Mouse (Mus musculus): ENCODE data around the gene Wrnip1. TPM values are rescaled to one million over a fixed set of nuclear protein-coding genes. Genes with fewer than 3 reads are reported as not detected.
"Not testable (repeated sequence)": the region's sequence is repeated elsewhere in the genome, so short reads cannot be mapped to it uniquely, and the experiment has no call there.

Gene Wrnip1
- polyA plus RNA-seq, 1 experiment from 2014 or later = 19.0 TPM

DNA sequence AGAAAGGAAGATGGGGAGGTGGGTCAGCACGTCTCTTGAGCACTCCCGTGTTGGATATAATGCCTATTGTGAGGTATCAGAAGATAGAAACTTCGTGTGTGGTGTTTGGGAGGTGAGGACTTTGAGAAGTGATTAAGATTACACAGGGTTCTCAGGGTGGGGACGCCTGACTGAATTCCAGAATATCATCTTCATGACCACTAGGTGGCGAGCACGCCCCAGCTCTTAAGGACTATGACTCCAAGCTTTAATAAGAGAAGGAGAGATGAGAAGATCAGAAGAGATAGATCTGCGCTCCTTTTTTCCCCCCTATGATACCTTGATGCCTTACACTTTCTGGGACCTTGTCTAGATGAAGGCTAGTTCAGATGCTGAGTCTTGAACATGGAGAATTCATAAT, 50.1 kb downstream of the Wrnip1 start:
- H3K36me3 ChIP-seq (ENCODE audit: control insufficient read depth, insufficient read depth, low read length) = no peaks in the 10 kb centered on the region
- no peaks in the 10 kb centered on the region for H3K9me3 ChIP-seq (ENCODE audit: control insufficient read depth, low read length)
- no peaks in the 10 kb centered on the region for H3K27me3 ChIP-seq (ENCODE audit: control insufficient read depth, insufficient read depth, low read length)
- H3K27ac ChIP-seq (ENCODE audit: low read depth, low read length) = no peak overlapping the region
- no peak overlapping the region for H3K9ac ChIP-seq (ENCODE audit: low read depth, low read length)
- no peak overlapping the region for H3K4me2 ChIP-seq (replicated peaks; ENCODE audit: low read depth, low read length)
- 10% methylated on average over 7 of the region's 7 CpGs for WGBS
- ATAC-seq (ENCODE audit: low FRiP score, low TSS enrichment) = peak; percentile 78
- no peak overlapping the region for H3K4me3 ChIP-seq (ENCODE audit: low read length)
- H3K4me1 ChIP-seq (ENCODE audit: control insufficient read depth, insufficient read depth, low read length) = peaks cover 7% of the 10 kb centered on the region; the same call in 1 of the 2 replicates

DNA sequence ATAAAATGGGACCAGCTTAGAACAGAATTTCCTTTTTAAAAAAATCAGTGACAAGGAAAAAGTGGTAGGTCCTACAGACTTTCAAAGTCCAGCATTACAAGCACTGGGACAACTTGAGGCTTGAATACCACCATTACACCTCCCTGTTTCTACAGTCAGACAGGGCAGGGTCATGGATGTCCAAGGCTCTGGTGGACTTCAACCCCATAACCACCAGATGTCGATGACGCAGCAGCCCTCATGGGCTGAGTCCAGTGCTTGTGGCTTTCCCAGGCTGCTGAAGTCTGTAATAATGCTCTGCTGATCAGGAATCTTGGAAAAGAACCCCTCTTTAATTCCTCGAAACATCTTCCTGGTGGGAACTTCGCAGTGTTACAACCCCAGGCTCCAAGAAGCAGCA, 50.7 kb downstream of the Wrnip1 start:
- peaks cover 7% of the 10 kb centered on the region; the same call in 1 of the 2 replicates for H3K4me1 ChIP-seq (ENCODE audit: control insufficient read depth, insufficient read depth, low read length)
- H3K9ac ChIP-seq (ENCODE audit: low read depth, low read length) = no peak overlapping the region
- H3K4me3 ChIP-seq (ENCODE audit: low read length) = no peak overlapping the region
- no peak overlapping the region for H3K27ac ChIP-seq (ENCODE audit: low read depth, low read length)
- H3K27me3 ChIP-seq (ENCODE audit: control insufficient read depth, insufficient read depth, low read length) = no peaks in the 10 kb centered on the region
- no peak for ATAC-seq (ENCODE audit: low FRiP score, low TSS enrichment)
- H3K4me2 ChIP-seq (replicated peaks; ENCODE audit: low read depth, low read length) = no peak overlapping the region
- WGBS = 86% methylated on average over 4 of the region's 4 CpGs
- no peaks in the 10 kb centered on the region for H3K9me3 ChIP-seq (ENCODE audit: control insufficient read depth, low read length)
- no peaks in the 10 kb centered on the region for H3K36me3 ChIP-seq (ENCODE audit: control insufficient read depth, insufficient read depth, low read length)

DNA sequence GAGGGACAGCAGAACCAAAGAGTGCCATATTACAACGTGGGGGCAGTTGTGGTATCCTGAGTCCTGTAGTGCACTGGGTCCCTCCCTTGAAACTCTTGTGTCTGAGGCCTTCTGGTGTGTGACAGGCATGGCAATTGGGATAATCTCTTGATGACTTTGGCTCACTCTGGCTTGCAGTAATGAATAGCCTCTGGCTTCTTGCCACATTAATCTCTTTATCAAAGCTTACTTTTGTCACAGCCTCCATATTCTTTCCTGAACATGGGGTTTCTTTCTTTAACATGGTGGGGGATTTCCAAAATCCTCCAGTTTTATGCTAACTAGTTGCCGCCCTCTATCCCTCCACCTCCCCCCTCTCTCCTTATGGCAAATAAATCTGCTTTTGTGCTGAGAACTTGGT, 51.2 kb downstream of the Wrnip1 start:
- no peak for ATAC-seq (ENCODE audit: low FRiP score, low TSS enrichment)
- Histone ChIP-seq H3K9me3 (ENCODE audit: control insufficient read depth, low read length) (no peaks in the 10 kb centered on the region), H3K9ac (ENCODE audit: low read depth, low read length) (no peak overlapping the region), H3K4me1 (ENCODE audit: control insufficient read depth, insufficient read depth, low read length) (peaks cover 7% of the 10 kb centered on the region; the same call in 1 of the 2 replicates), H3K27ac (ENCODE audit: low read depth, low read length) (no peak overlapping the region), H3K36me3 (ENCODE audit: control insufficient read depth, insufficient read depth, low read length) (no peaks in the 10 kb centered on the region), H3K27me3 (ENCODE audit: control insufficient read depth, insufficient read depth, low read length) (no peaks in the 10 kb centered on the region), H3K4me3 (ENCODE audit: low read length) (no peak overlapping the region), H3K4me2 (replicated peaks; ENCODE audit: low read depth, low read length) (no peak overlapping the region)
- 73% methylated on average over 2 of the region's 2 CpGs for WGBS

DNA sequence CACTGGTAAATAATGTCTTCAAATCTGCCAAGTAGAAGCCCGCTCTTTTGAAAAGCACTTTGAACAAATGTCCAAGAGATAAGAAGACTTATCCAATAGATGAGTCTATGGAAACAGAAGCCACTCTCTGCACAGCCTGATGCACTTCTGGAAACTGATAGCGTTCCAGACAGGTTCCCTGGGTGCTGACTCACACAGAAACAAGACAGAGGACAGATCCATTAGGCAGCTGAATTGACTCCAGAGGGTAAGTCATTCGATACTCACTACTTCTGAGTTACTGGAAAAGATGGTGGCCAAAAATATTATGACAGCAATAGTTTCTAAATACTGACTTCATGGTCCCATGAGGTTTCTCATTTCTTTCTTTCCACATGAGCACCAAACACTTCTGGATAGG, 59.0 kb downstream of the Wrnip1 start:
- Histone ChIP-seq H3K27ac (ENCODE audit: low read depth, low read length) (no peak overlapping the region), H3K9me3 (ENCODE audit: control insufficient read depth, low read length) (no peaks in the 10 kb centered on the region), H3K4me2 (replicated peaks; ENCODE audit: low read depth, low read length) (no peak overlapping the region), H3K36me3 (ENCODE audit: control insufficient read depth, insufficient read depth, low read length) (no peaks in the 10 kb centered on the region), H3K4me1 (ENCODE audit: control insufficient read depth, insufficient read depth, low read length) (no peaks in the 10 kb centered on the region), H3K4me3 (ENCODE audit: low read length) (no peak overlapping the region), H3K27me3 (ENCODE audit: control insufficient read depth, insufficient read depth, low read length) (no peaks in the 10 kb centered on the region), H3K9ac (ENCODE audit: low read depth, low read length) (no peak overlapping the region)
- WGBS = 88% methylated on average over 3 of the region's 3 CpGs
- ATAC-seq (ENCODE audit: low FRiP score, low TSS enrichment) = no peak

DNA sequence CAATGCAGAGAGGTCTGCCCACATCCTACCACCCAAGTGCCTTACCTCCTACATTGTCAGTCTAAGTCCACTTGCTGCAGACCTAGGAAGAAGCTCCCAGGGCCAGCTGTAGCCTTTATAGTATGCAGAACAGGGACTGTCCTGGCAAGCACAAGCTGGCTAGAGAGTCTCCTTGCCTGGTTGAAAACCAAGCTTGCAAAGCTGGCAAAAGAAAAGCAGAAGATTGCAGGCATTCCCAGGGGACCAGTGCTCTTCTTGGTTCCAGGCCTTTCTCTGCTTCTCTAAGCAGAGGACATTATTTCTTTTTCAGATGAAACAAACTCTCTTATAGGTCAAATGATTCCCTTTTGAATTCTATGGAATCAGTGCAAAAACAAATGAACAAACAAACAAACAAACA, 61.6 kb downstream of the Wrnip1 start:
- H3K27ac ChIP-seq (ENCODE audit: low read depth, low read length) = no peak overlapping the region
- no peaks in the 10 kb centered on the region for H3K4me1 ChIP-seq (ENCODE audit: control insufficient read depth, insufficient read depth, low read length)
- no peak for ATAC-seq (ENCODE audit: low FRiP score, low TSS enrichment)
- H3K4me3 ChIP-seq (ENCODE audit: low read length) = no peak overlapping the region
- H3K9ac ChIP-seq (ENCODE audit: low read depth, low read length) = no peak overlapping the region
- H3K36me3 ChIP-seq (ENCODE audit: control insufficient read depth, insufficient read depth, low read length) = no peaks in the 10 kb centered on the region
- no peaks in the 10 kb centered on the region for H3K9me3 ChIP-seq (ENCODE audit: control insufficient read depth, low read length)
- no peaks in the 10 kb centered on the region for H3K27me3 ChIP-seq (ENCODE audit: control insufficient read depth, insufficient read depth, low read length)
- H3K4me2 ChIP-seq (replicated peaks; ENCODE audit: low read depth, low read length) = no peak overlapping the region

DNA sequence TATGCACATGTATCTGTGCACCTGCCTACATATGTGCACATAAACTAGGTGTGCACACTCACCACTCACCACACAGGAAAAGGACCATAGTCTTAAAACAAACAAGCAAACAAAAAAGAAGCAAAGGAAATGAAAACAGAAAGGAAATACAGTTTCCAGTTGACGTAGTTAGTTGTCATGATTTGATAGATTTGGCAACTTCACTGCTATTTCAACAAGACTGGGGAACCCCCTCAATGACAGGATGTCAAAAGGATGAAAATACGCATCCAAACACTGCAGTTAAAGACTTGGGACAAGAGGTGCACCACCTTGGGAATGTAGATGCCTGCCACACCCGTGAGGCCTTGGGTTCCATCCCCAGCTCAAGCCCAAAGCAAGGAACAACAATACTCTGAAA, 62.7 kb downstream of the Wrnip1 start:
- not testable (repeated sequence) for H3K9ac ChIP-seq (ENCODE audit: low read depth, low read length); ATAC-seq (ENCODE audit: low FRiP score, low TSS enrichment); H3K27ac ChIP-seq (ENCODE audit: low read depth, low read length); H3K27me3 ChIP-seq (ENCODE audit: control insufficient read depth, insufficient read depth, low read length); H3K4me1 ChIP-seq (ENCODE audit: control insufficient read depth, insufficient read depth, low read length); H3K4me2 ChIP-seq (replicated peaks; ENCODE audit: low read depth, low read length); H3K9me3 ChIP-seq (ENCODE audit: control insufficient read depth, low read length); H3K4me3 ChIP-seq (ENCODE audit: low read length); H3K36me3 ChIP-seq (ENCODE audit: control insufficient read depth, insufficient read depth, low read length)
- 81% methylated on average over 3 of the region's 3 CpGs for WGBS

DNA sequence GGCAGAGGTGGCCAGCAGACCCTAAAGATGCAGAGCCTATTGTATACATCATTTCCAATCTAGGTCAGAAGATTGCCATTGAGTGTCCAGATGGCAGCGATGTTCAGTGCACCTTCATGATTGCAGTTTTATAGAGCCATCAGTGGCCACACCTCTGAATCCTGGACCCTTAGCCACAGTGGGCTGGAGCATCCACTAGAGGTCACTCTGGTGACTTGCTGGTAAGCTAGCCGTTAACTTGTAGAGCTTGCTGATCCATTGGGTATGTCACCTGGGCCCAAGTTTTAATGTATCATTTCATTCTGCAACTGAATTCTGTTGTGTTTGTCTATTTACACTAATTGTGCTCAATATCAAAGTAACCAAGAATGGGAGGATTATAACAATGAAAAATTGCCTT, 63.8 kb downstream of the Wrnip1 start:
- Histone ChIP-seq H3K4me1 (ENCODE audit: control insufficient read depth, insufficient read depth, low read length) (no peaks in the 10 kb centered on the region), H3K36me3 (ENCODE audit: control insufficient read depth, insufficient read depth, low read length) (no peaks in the 10 kb centered on the region), H3K27me3 (ENCODE audit: control insufficient read depth, insufficient read depth, low read length) (no peaks in the 10 kb centered on the region), H3K4me2 (replicated peaks; ENCODE audit: low read depth, low read length) (no peak overlapping the region), H3K9me3 (ENCODE audit: control insufficient read depth, low read length) (no peaks in the 10 kb centered on the region), H3K4me3 (ENCODE audit: low read length) (no peak overlapping the region), H3K9ac (ENCODE audit: low read depth, low read length) (no peak overlapping the region), H3K27ac (ENCODE audit: low read depth, low read length) (no peak overlapping the region)
- WGBS = 69% methylated on average over 2 of the region's 2 CpGs
- no peak for ATAC-seq (ENCODE audit: low FRiP score, low TSS enrichment)

DNA sequence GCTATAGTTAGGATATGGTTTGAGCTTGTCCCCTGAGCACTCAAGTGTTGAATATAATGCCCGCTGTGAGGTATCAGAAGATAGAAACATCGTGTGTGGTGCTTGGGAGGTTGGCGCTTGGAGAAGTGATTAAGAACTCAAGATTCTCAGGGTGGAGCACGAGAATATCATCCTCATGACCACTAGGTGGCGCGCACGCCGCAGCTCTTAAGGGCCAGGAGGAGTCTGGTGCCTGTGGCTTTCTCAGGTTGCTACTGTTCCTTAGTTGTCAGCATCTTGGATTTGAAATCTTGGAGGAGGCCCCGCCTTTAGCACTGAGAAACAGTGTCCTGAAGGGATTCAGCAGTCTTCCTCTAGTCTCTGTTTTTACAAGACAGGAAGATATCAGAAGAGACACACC, 64.6 kb downstream of the Wrnip1 start:
- H3K9ac ChIP-seq (ENCODE audit: low read depth, low read length) = no peak overlapping the region
- no peaks in the 10 kb centered on the region for H3K4me1 ChIP-seq (ENCODE audit: control insufficient read depth, insufficient read depth, low read length)
- H3K4me2 ChIP-seq (replicated peaks; ENCODE audit: low read depth, low read length) = no peak overlapping the region
- WGBS = 7% methylated on average over 9 of the region's 9 CpGs
- H3K27me3 ChIP-seq (ENCODE audit: control insufficient read depth, insufficient read depth, low read length) = no peaks in the 10 kb centered on the region
- H3K36me3 ChIP-seq (ENCODE audit: control insufficient read depth, insufficient read depth, low read length) = no peaks in the 10 kb centered on the region
- H3K27ac ChIP-seq (ENCODE audit: low read depth, low read length) = no peak overlapping the region
- no peak overlapping the region for H3K4me3 ChIP-seq (ENCODE audit: low read length)
- ATAC-seq (ENCODE audit: low FRiP score, low TSS enrichment) = peak; percentile 89
- no peaks in the 10 kb centered on the region for H3K9me3 ChIP-seq (ENCODE audit: control insufficient read depth, low read length)

DNA sequence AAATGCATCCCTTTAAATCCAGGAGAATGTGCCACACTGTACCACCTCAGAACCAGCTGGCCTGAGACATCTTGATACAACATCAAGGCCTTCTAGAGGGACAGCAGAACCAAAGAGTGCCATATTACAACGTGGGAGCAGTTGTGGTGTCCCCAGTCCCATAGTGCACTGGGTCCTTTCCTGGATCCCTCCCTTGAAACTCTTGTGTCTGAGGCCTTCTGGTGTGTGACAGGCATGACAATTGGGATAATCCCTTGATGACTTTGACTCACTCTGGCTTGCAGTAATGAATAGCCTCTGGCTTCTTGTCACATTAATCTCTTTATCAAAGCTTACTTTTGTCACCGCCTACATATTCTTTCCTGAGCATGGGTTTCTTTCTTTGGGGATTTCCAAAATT, 65.2 kb downstream of the Wrnip1 start:
- H3K36me3 ChIP-seq (ENCODE audit: control insufficient read depth, insufficient read depth, low read length) = no peaks in the 10 kb centered on the region
- H3K4me1 ChIP-seq (ENCODE audit: control insufficient read depth, insufficient read depth, low read length) = no peaks in the 10 kb centered on the region

DNA sequence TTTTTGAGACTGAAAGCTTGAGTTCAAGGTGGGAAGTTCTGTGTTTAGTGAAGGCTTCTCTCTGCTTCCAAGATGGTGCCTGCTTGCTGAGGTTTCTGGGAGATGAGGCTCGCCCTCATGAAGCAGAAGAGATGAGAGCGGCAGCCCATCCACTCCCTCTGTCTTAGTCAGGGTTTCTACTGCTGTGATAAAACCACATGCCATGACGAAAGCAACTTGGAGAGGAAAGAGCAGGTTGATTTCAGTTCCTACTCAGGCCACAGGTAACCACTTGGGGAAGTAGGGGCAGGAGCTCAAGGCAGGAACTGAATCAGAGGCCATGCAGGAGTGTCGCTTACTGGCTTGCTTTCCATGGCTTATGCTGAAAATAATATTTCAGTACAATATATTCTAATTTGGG, 66.4 kb downstream of the Wrnip1 start:
- not testable (repeated sequence) for H3K36me3 ChIP-seq (ENCODE audit: control insufficient read depth, insufficient read depth, low read length); H3K27me3 ChIP-seq (ENCODE audit: control insufficient read depth, insufficient read depth, low read length); H3K4me3 ChIP-seq (ENCODE audit: low read length); H3K27ac ChIP-seq (ENCODE audit: low read depth, low read length); H3K4me2 ChIP-seq (replicated peaks; ENCODE audit: low read depth, low read length); ATAC-seq (ENCODE audit: low FRiP score, low TSS enrichment); H3K9me3 ChIP-seq (ENCODE audit: control insufficient read depth, low read length); H3K9ac ChIP-seq (ENCODE audit: low read depth, low read length); H3K4me1 ChIP-seq (ENCODE audit: control insufficient read depth, insufficient read depth, low read length)
- 83% methylated on average over 4 of the region's 4 CpGs for WGBS

More for the DNA sequence above, 65.2 kb downstream of the Wrnip1 start:
- Histone ChIP-seq H3K27me3 (ENCODE audit: control insufficient read depth, insufficient read depth, low read length) (no peaks in the 10 kb centered on the region), H3K4me2 (replicated peaks; ENCODE audit: low read depth, low read length) (no peak overlapping the region), H3K27ac (ENCODE audit: low read depth, low read length) (no peak overlapping the region), H3K9me3 (ENCODE audit: control insufficient read depth, low read length) (no peaks in the 10 kb centered on the region), H3K4me3 (ENCODE audit: low read length) (no peak overlapping the region), H3K9ac (ENCODE audit: low read depth, low read length) (no peak overlapping the region)
- 60% methylated on average over 2 of the region's 2 CpGs for WGBS
- ATAC-seq (ENCODE audit: low FRiP score, low TSS enrichment) = no peak

Data from kidney, embryonic 14.5 days (tissue).